Mouse (Mus musculus) brown adipose tissue, adult 24 weeks (tissue): ENCODE measurements around the gene Rce1. TPM values are rescaled to one million over a fixed set of nuclear protein-coding genes. Genes with fewer than 3 reads are reported as not detected.
"Not testable (repeated sequence)": the region's sequence is repeated elsewhere in the genome, so short reads cannot be mapped to it uniquely, and the experiment has no call there.

Source experiments
- H3K27ac ChIP-seq: fragments of 200-500 bp; replicated peaks from 2 replicates; pipeline ENCODE4 v1.5.1; 2012; ENCODE audit warnings: low read depth, mild to moderate bottlenecking, low read length
- H3K4me1 ChIP-seq: fragments of 200-500 bp; 2 replicates; pipeline ENCODE4 v1.6.1; 2012; ENCODE audit warnings: low read length, mixed read lengths; ENCODE audit not compliant: control insufficient read depth, insufficient read depth, insufficient read length
- H3K4me3 ChIP-seq: fragments of 200-500 bp; 2 replicates; pipeline ENCODE4 v1.5.1; 2012; ENCODE audit warnings: low read depth, mild to moderate bottlenecking, low read length, moderate library complexity; ENCODE audit not compliant: insufficient read depth
- polyA plus RNA-seq: library from polyadenylated mRNA; stranded (reverse); fragments of >200 nt; gene quantifications from 2 replicates; pipeline ENCODE4 v1.2.4, GENCODE M21; 2012; ENCODE audit not compliant: missing spikeins, insufficient read depth, insufficient read length

Gene Rce1
- polyA plus RNA-seq, 1 experiment = 17.0 TPM

DNA sequence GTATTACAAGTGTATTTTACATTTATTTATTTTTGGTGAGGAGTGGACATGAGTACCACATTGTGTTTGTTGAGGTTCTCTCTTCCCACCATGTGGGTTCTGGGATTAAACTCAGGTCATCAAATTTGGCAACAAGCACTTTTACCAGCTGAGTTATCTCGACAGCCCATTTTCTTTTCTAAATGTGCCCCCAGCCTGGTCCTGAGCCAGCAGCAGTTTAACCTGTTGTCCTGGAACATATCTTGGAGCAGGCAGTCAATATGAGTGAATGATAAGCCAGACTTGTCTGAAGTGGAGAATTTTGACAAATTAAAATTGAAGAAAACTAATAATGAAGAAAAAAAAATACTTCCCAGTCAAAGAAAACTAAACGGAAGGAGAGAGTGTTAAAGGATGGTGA is 29.4 kb downstream of the Rce1 start:
- Histone ChIP-seq H3K4me1 (peaks cover 3% of the 10 kb centered on the region; the same call in 1 of the 2 replicates), H3K27ac (no peak overlapping the region), H3K4me3 (no peak overlapping the region)

DNA sequence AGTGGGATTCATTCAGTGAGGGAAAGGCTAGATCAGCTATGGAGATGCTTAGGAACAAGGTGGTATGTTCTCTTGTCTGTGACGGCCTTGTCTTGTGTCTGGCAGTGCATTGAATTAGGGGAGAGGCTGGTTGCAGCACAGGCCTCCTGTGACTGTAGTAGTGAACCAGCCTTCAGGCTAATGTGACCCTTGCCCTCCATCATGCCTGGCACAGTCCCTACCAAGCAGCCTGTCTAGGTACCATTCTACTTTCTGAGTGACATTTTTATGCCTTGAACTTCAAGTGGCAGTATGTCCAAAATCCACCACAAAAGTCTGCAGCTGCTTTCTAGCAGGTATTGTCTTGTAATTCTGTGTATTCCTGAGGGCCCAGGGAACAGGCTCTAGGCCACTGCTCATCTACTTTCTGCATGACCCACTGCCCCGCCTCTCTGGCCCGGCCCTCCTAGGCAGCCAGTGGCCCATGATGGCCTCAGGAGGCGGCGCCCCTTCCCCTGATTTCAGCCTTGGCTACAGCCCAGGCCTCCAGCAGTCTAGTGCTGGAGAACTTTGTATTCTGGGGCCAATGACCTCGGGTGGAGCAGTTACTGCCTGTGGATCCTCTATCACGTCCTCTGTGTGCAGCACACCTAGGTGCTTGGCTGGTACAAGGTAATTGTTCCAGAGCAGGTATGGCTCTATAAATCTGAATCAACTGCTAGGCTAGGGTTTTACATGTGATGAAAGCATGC is 31.5 kb downstream of the Rce1 start:
- Histone ChIP-seq H3K4me3 (no peak overlapping the region), H3K4me1 (peaks cover 3% of the 10 kb centered on the region; the same call in 1 of the 2 replicates), H3K27ac (peak overlapping the region; percentile 23)

DNA sequence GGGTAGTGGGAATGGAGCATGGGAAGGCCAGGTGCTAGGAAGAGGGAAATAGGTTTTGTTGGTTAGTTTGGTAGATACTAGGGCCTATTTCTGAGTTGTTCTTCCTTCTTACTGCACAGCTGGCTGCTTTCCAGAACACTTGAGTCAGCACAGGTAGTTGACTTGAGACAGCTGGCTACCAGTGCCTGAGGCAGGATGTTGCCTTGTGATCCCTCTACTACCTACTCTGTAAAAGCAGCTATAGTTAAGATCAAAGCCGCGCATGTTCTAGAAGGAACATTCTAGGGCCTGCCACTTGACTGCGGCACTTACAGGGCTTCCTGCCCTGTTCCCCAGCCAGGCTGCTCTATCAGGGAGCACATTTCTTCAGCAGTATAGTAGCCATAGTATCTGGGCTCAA is 35.4 kb downstream of the Rce1 start:
- Histone ChIP-seq H3K27ac (no peak overlapping the region), H3K4me1 (no peaks in the 10 kb centered on the region), H3K4me3 (no peak overlapping the region)

DNA sequence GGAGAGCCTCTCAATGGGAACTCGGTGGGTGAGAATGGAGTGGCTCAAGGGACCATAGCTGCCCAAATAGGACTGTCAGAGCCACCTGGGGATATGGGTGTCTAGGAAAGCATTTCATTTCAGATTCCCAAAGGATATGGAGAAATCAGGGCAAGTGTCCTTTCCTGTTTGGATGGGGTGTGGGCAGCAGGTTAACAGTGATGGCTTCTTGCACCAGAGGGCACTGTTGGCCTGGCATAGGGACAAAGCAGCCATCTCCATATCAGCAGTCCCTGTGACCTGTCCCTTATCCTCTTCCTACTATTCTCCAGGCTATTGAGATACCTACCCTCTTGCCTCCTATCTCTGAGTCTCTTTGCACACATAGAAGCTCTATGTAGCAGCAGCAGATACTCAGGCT is 36.4 kb downstream of the Rce1 start:
- H3K27ac ChIP-seq = no peak overlapping the region
- no peak overlapping the region for H3K4me3 ChIP-seq
- no peaks in the 10 kb centered on the region for H3K4me1 ChIP-seq

DNA sequence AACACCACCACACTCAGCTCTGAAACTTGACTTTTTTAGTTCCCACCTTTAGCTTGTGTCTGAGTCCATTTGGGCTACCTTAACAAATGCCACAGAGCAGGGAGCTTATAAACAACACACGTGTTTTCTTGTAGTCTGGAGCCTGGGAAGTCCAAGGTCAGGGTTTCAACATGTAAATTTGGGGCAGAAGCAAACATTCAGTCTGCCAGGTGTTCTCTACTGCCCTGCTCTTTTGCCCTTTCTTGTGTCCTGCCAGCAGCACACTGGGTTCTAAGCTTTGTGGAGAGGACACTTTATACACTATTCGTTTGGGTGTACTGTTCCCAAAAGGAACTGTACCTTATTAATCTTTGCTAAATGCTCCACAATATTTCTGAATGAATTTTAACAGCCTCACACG is 37.0 kb downstream of the Rce1 start:
- Histone ChIP-seq H3K4me1 (no peaks in the 10 kb centered on the region), H3K4me3 (no peak overlapping the region), H3K27ac (peak overlapping the region; percentile 75)

DNA sequence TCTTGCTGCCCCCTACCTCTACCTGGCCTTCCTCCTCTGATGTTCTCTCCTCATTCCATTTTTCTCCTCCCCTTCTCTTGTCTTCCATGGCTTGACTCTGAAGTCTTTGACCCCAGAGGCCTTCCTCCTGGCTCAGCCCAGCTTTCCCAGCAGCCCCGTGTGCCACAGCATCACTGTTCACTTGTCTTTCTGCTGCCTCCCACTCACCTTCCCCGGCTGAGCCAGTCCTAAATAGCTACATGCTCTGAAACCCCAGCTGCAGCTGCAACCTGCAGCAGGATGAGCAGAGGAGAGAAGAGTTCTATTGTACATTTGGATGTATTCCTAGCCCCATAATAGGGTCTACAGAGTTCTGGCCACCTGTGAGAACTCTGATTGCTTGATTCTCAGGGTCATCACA is 38.0 kb downstream of the Rce1 start:
- Histone ChIP-seq H3K4me3 (no peak overlapping the region), H3K4me1 (no peaks in the 10 kb centered on the region), H3K27ac (no peak overlapping the region)

DNA sequence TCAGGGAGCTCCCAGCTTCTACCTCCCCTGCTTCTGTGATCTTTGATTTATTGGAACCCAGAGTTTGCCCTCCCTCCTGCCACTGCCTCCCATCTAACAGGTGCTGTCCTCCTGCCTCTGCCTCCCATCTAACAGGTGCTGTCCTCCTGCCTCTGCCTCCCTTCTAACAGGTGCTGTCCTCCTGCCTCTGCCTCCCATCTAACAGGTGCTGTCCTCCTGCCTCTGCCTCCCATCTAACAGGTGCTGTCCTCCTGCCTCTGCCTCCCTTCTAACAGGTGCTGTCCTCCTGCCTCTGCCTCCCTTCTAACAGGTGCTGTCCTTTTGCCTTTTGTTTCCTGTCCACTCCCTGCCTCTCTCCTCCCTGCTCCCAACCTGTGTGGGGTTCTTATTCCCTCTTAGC is 38.7 kb downstream of the Rce1 start:
- not testable (repeated sequence) for H3K4me1 ChIP-seq, H3K4me3 ChIP-seq, H3K27ac ChIP-seq

DNA sequence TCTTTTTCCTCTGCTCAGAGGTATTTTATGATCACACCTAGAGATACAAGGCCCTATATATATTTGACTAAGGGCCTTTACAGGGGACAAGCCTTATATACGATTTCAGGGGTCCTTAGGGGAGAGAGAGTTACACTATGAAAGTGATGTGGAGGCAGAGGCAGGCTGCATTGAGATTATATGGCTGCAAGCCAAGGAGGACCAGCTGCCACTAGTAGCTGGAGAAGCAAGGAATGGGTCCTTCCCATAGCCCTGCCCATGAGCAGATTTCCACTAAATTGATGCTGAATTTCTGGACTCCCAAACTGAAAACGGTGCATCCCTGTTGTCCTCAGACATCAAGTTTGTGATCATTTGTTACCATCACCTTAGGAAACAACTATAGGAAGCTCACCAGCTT is 41.6 kb downstream of the Rce1 start:
- Histone ChIP-seq H3K4me1 (no peaks in the 10 kb centered on the region), H3K27ac (no peak overlapping the region)

DNA sequence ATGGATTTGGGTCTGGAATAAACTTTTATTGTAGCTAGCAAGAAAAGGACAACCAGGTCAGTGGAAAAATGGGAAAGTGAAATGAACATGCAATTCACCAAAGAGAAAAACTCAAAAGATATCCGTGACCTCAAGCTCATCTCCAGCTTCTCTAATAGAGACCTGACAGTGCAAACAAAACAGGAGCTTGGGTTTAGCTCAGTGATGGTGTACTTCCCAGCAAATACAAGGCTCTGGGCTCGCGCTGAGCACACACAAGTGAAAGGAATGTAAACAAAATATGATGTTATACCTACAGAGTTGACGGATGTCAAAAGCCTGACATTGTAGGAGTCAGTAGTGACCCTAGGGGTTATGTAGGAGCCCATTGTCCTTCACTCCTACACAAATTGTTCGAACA is 46.1 kb downstream of the Rce1 start:
- Histone ChIP-seq H3K27ac (no peak overlapping the region), H3K4me3 (no peak overlapping the region), H3K4me1 (no peaks in the 10 kb centered on the region)

More for the DNA sequence above, 41.6 kb downstream of the Rce1 start:
- no peak overlapping the region for H3K4me3 ChIP-seq

DNA sequence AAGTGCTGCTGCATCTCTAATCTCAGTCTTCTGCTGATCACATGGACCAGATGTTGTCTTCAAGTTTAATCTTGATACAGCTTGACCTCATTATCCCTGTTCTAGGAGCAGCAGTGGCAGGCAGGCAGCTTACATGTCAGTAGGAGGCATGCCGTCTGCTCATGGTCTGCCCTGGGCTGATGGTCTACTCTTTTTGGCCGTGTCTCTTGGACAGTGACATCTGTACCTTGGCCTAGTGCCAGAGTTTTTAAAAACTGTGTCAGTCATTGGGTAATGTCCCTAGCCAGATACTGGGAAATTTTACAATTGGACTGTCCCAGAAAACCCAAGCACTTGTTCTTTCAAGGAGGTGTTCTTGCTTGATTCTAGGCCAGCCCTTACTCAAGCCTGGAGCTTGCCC is 46.6 kb downstream of the Rce1 start:
- Histone ChIP-seq H3K4me3 (no peak overlapping the region), H3K27ac (peak overlapping the region; percentile 45), H3K4me1 (no peaks in the 10 kb centered on the region)

DNA sequence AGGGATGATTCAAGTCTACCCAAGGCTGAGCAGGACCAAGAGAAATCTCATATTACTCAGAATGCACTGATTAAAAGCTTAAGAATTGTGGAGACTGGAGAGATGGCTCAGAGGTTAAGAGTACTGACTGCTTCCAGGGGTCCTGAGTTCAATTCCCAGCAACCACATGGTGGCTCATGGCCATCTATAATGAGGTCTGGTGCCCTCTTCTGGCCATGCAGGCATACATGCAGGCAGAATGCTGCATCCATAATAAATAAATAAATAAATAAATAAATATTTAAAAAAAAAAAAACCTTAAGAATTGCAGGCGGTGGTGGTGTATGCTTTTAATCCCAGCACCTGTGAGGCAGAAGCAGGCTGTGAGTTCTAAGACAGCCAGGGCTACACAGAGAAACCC is 52.2 kb downstream of the Rce1 start:
- Histone ChIP-seq H3K4me1 (peaks cover 3% of the 10 kb centered on the region; the same call in 1 of the 2 replicates), H3K4me3 (no peak overlapping the region), H3K27ac (no peak overlapping the region)

Other genes with a start within 250 kb of the Rce1 start
- 18.9 and 20.6 TPM in 2 replicates for gene Kdm2a, start 227.4 kb downstream of the Rce1 start, polyA plus RNA-seq
- gene Rhod, start 186.2 kb downstream of the Rce1 start, polyA plus RNA-seq = 4.3 and 4.5 TPM in 2 replicates
- 6.9 and 8.0 TPM in 2 replicates for gene Syt12, start 148.2 kb downstream of the Rce1 start, polyA plus RNA-seq
- 30.6 and 32.3 TPM in 2 replicates for gene 2010003K11Rik, start 127.1 kb downstream of the Rce1 start, polyA plus RNA-seq
- 328 and 343 TPM in 2 replicates for gene Pcx, start 115.2 kb downstream of the Rce1 start, polyA plus RNA-seq
- gene Lrfn4, start 10.0 kb downstream of the Rce1 start, polyA plus RNA-seq = 0.36 TPM in 1 of 2 replicates, not detected in the other
- gene Gm960, start 73.0 kb upstream of the Rce1 start, polyA plus RNA-seq = not detected in 2 replicates
- 0.13 TPM in 1 of 2 replicates, not detected in the other for gene Sptbn2, start 85.5 kb upstream of the Rce1 start, polyA plus RNA-seq
- 4.7 and 5.8 TPM in 2 replicates for gene Rbm4b, start 130.9 kb upstream of the Rce1 start, polyA plus RNA-seq
- gene Rbm4, start 168.3 kb upstream of the Rce1 start, polyA plus RNA-seq = 7.7 and 13.3 TPM in 2 replicates
- gene Gm21992, start 186.0 kb upstream of the Rce1 start, polyA plus RNA-seq = 12.6 and 14.8 TPM in 2 replicates
- 6.9 and 15.0 TPM in 2 replicates for gene Rbm14, start 186.0 kb upstream of the Rce1 start, polyA plus RNA-seq
- gene Ccs, start 213.7 kb upstream of the Rce1 start, polyA plus RNA-seq = 64.9 and 78.0 TPM in 2 replicates
- not detected in 2 replicates for gene Ccdc87, start 213.7 kb upstream of the Rce1 start, polyA plus RNA-seq
- gene Ctsf, start 229.5 kb upstream of the Rce1 start, polyA plus RNA-seq = 27.9 and 36.5 TPM in 2 replicates